ENCODE assay signal across 34 mouse cellular contexts in genomic region chr8:51428851-51429250, GRCm38 (mm10).
"Had no signal": no experiment of that assay in that cellular context is flagged by ENCODE, and none has a peak within 500 bp of the region (broad histone marks: within the 10 kb centered on the region; RNA-seq: fewer than 3 reads in every experiment).

No protein-coding gene starts in this region.

- H3K4me3 ChIP-seq: heart, embryonic 10.5 days; heart, embryonic 12.5 days; heart, embryonic 13.5 days; heart, embryonic 15.5 days; hindbrain, embryonic 10.5 days; hindbrain, embryonic 12.5 days; hindbrain, embryonic 13.5 days; hindbrain, embryonic 15.5 days; intestine, embryonic 15.5 days; kidney, embryonic 15.5 days; layer of hippocampus, adult 2 months; left cerebral cortex, adult 2 months had no signal

- H3K27me3 ChIP-seq: heart, embryonic 12.5 days; heart, embryonic 13.5 days; heart, embryonic 15.5 days; hindbrain, embryonic 12.5 days; hindbrain, embryonic 13.5 days; hindbrain, embryonic 15.5 days; intestine, embryonic 15.5 days; kidney, embryonic 15.5 days had no signal

- H3K4me1 ChIP-seq: heart, embryonic 10.5 days; heart, embryonic 12.5 days; heart, embryonic 13.5 days; heart, embryonic 15.5 days; hindbrain, embryonic 10.5 days; hindbrain, embryonic 12.5 days; hindbrain, embryonic 13.5 days; hindbrain, embryonic 15.5 days; intestine, embryonic 15.5 days; kidney, embryonic 15.5 days had no signal

- DNase-seq: heart, postnatal 10 days; heart, postnatal 14 days; heart, postnatal 36 days; heart, postnatal 4 days; kidney, adult 11 months; kidney, adult 18-20 months; kidney, adult 2 months; kidney, adult 8-10 months; kidney, adult 9 months; kidney, postnatal 10 days; kidney, postnatal 14 days; kidney, postnatal 25 days; kidney, postnatal 36 days; kidney, postnatal 4 days; layer of hippocampus, adult 9-11 months; layer of hippocampus, postnatal 36 days had no signal

- H3K4me2 ChIP-seq: heart, embryonic 11.5 days; heart, embryonic 12.5 days; heart, embryonic 13.5 days; heart, embryonic 15.5 days; hindbrain, embryonic 12.5 days; hindbrain, embryonic 13.5 days; hindbrain, embryonic 15.5 days; intestine, embryonic 15.5 days; kidney, embryonic 15.5 days had no signal

- H3K9me3 ChIP-seq: heart, embryonic 10.5 days; heart, embryonic 13.5 days; heart, embryonic 15.5 days; hindbrain, embryonic 10.5 days; hindbrain, embryonic 12.5 days; hindbrain, embryonic 13.5 days; hindbrain, embryonic 15.5 days; intestine, embryonic 15.5 days; kidney, embryonic 15.5 days had no signal

- H3K27ac ChIP-seq: heart, embryonic 10.5 days; heart, embryonic 13.5 days; heart, embryonic 15.5 days; hindbrain, embryonic 10.5 days; hindbrain, embryonic 12.5 days; hindbrain, embryonic 13.5 days; hindbrain, embryonic 15.5 days; hindbrain, postnatal 0 days; intestine, embryonic 15.5 days; kidney, embryonic 15.5 days; kidney, postnatal 0 days; layer of hippocampus, adult 2 months; left cerebral cortex, adult 2 months had no signal

- ATAC-seq: hindbrain, postnatal 0 days; inflammation-experienced regulatory T-cells, adult 6 months; intestine, embryonic 15.5 days; intestine, embryonic 16.5 days; intestine, postnatal 0 days had no signal

- H3K9ac ChIP-seq: heart, embryonic 12.5 days; heart, embryonic 13.5 days; heart, embryonic 15.5 days; hindbrain, embryonic 12.5 days; hindbrain, embryonic 13.5 days; hindbrain, embryonic 15.5 days; intestine, embryonic 15.5 days; kidney, embryonic 15.5 days had no signal

- H3K36me3 ChIP-seq: heart, embryonic 10.5 days; heart, embryonic 12.5 days; heart, embryonic 13.5 days; heart, embryonic 15.5 days; hindbrain, embryonic 10.5 days; hindbrain, embryonic 12.5 days; hindbrain, embryonic 13.5 days; hindbrain, embryonic 15.5 days; intestine, embryonic 15.5 days; kidney, embryonic 15.5 days had no signal
